Mouse (Mus musculus): ENCODE results near the gene Cul7.

GRCm38 (mm10) chr17:46605987-46606386 lies 44.1 kb upstream of the Cul7 start:
- TF ChIP-seq MEF2A (IDR thresholded peaks at IDR 0.05; ENCODE audit: borderline replicate concordance, low read depth, low read length) (no peak), BHLHE40 (IDR thresholded peaks at IDR 0.05; ENCODE audit: low read depth, low read length) (no peak), POLR2A (IDR thresholded peaks at IDR 0.05; ENCODE audit: low read depth, low read length) (no peak), MAFK (IDR thresholded peaks at IDR 0.05; ENCODE audit: insufficient replicate concordance, low read length) (no peak), RCOR1 (conservative IDR thresholded peaks at IDR 0.05; ENCODE audit: low read depth, low read length) (no peak), MYC (IDR thresholded peaks at IDR 0.05; ENCODE audit: low read depth, low read length) (no peak), CTCF (conservative IDR thresholded peaks at IDR 0.05 in 1 of 2, IDR thresholded peaks at IDR 0.05 in 1 of 2; ENCODE audit: low read depth in 2 of 2, low read length in 2 of 2) (no peak), USF1 (IDR thresholded peaks at IDR 0.05; ENCODE audit: low read depth, low read length) (no peak)

Measured in CH12.LX (cell line).